Mouse (Mus musculus): ENCODE measurements around the gene Ate1.

- TF ChIP-seq GATA1 (IDR thresholded peaks at IDR 0.05; ENCODE audit: low read length): no peak
- no peak for TF ChIP-seq TAL1 (IDR thresholded peaks at IDR 0.05; ENCODE audit: low read length)
Measured at GRCm38 (mm10) chr7:130425991-130426390, 94.2 kb downstream of the Ate1 start.
